Mouse (Mus musculus) granulocyte monocyte progenitor cell, adult 5-6 weeks (primary cell): ENCODE measurements around the gene Dnmt3a. TPM values are rescaled to one million over a fixed set of nuclear protein-coding genes. Genes with fewer than 3 reads are reported as not detected.

Experiments used
- ATAC-seq: replicated peaks from 2 replicates; pipeline ENCODE4 v1.8.0; 2016; ENCODE audit warnings: mild to moderate bottlenecking, moderate TSS enrichment, inconsistent platforms; ENCODE audit not compliant: poor library complexity, severe bottlenecking
- total RNA-seq, 2 experiments: library from RNA; stranded (forward) in 1 of 2; stranded (reverse) in 1 of 2; fragments of 200-712, 200-1000 nt in 1 of 2; fragments of >200 nt in 1 of 2; fragmentation: Nextera tagmentation in 1 of 2; gene quantifications; 2 replicates each; pipeline ENCODE4 v1.2.3; 2014 to 2017

Gene Dnmt3a
- total RNA-seq, 2 experiments from 2014 or later, result 20.2 to 21.7 TPM

GRCm38 (mm10) chr12:3844335-3844734 lies 38.5 kb downstream of the Dnmt3a start:
- no peak for ATAC-seq

DNA sequence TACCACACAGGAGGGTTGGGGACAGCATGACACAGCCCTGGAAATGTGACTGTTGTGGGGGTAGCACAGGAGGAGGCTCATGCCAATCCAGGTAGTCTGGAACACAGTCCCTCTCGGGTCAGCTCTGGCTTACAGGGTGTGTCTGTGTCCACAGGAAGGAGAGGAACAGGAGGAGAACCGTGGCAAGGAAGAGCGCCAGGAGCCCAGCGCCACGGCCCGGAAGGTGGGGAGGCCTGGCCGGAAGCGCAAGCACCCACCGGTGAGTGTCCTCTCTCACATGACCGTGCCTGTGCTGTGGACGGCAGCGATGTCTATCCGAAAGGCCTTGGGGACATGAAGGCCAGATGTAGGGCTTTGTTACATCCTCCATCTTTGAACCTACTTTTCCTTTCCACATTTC lies 43.7 kb downstream of the Dnmt3a start:
- ATAC-seq, result no peak

- no peak for ATAC-seq
Observed at GRCm38 (mm10) chr12:3850165-3850564, 44.4 kb downstream of the Dnmt3a start.

DNA sequence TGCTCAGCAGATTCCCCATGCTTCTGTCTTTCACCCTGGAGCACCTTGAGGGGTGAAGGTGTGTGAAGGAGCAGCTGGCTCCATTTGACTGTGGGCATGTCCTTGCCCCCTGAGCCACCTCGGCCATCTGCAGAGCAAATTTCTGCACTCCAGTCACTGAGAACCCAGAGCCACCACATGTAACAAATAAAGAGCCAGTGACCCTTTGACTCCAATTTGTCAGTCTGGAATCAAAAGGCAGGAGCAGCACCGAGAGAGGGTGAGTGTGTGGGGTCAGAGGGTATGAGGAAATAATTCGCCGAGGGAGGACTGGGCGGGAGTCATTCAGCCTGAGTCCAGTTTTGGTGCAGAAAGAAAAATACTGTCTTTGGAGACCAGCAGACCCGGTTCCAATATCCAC lies 44.9 kb downstream of the Dnmt3a start:
- ATAC-seq, result no peak

GRCm38 (mm10) chr12:3851179-3851578 lies 45.4 kb downstream of the Dnmt3a start:
- no peak for ATAC-seq

DNA sequence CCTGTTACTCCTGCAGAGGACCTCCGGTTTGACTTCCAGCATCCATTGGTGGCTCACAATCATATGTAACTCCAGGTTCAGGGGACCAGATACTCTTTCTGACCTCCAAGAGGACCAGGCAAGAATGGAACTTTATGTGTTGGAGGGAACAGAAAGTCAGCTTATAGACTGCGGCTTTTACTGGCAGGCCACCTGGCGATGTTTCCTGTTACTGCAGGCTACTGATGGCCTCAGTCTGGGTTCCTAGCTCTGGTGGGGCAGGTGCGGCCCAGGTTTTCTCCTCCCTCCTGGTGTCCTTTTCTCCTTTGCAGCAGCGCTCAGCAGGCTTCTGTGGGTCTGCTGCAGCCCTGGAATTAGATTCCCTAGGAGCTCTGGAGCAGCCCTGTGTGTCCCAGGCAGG lies 46.7 kb downstream of the Dnmt3a start:
- ATAC-seq, result peak; percentile 28

DNA sequence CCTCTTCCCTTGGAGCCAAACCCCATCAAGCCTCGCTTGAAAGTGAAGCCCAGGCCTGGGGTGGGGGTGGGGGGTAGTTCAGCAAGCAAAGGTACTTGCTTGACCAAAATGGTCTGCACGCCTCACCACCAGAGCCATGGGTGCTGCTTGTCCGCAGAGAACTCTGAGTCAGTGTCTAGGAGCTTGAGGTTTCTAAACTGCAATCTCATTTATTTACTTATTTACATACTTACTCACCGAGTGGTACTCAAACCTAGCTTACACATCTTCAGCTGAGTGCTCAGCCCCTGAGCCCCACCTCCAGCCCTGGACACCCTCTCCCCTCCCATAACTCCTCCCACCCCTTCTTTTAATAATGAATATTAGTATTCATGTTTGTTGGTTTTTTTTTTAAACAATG lies 48.6 kb downstream of the Dnmt3a start:
- no peak for ATAC-seq

GRCm38 (mm10) chr12:3855762-3856501 lies 50.1 kb downstream of the Dnmt3a start:
- peak; percentile 76 for ATAC-seq

DNA sequence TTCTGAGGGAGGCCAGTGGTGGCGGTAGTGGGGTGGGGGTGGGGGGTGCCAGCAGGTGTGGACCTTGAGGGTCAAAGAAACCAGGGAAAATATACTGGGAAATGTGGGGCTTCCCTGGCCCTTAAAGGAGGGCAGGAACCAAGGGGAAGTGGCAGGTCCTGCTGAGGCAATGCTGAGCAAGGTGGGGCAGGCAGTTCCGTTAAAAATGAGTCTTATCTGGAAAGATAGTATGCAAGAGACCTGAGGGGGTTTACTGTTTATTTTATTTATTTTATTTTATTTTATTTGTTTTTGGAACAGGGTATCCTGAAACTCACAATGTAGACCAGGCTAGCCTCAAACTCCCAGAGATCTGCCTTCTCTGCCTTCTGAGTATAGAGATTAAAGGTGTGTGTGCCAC lies 50.9 kb downstream of the Dnmt3a start:
- no peak for ATAC-seq

DNA sequence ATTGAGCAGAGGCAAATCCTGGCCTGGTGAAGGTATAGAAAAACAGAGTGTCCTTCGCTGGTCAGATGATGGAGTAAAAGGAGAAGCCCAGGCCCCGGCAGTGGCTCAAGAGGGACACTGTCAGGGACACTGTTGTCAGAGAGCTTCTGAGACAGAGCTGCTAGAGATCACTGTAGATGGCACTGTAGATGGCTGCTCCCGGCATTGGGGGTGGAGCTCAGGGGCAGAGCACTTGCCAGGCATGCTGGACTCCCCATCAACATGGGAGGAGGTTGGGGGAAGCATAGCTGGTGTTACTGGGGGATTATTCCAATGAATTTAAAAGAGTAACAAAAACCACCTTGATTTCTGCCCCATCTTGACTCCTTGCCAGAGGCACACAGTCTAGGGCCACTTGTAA lies 51.4 kb downstream of the Dnmt3a start:
- ATAC-seq, result no peak

GRCm38 (mm10) chr12:3857773-3858172 lies 52.0 kb downstream of the Dnmt3a start:
- no peak for ATAC-seq

DNA sequence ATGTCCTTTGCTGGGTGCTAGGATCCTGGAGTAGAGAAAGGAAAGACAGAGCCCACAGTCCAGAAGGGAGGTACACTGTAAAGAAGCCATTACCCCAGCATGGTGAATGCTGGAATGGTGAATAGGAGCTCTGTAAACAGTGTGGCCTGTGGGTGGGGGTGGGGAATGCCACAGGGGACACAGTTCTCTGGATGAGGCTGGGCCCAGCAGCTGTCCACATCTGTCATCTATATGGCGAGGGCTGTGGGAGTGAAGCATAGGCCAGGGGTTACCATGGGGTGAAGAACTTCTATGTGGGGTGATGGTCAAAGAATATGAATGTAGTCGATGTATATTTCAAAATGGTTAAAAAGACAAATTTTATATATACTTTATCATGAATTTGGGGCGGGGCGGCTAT lies 52.9 kb downstream of the Dnmt3a start:
- no peak for ATAC-seq

GRCm38 (mm10) chr12:3859545-3859944 lies 53.7 kb downstream of the Dnmt3a start:
- ATAC-seq, result no peak

GRCm38 (mm10) chr12:3860005-3860404 lies 54.2 kb downstream of the Dnmt3a start:
- ATAC-seq, result no peak

DNA sequence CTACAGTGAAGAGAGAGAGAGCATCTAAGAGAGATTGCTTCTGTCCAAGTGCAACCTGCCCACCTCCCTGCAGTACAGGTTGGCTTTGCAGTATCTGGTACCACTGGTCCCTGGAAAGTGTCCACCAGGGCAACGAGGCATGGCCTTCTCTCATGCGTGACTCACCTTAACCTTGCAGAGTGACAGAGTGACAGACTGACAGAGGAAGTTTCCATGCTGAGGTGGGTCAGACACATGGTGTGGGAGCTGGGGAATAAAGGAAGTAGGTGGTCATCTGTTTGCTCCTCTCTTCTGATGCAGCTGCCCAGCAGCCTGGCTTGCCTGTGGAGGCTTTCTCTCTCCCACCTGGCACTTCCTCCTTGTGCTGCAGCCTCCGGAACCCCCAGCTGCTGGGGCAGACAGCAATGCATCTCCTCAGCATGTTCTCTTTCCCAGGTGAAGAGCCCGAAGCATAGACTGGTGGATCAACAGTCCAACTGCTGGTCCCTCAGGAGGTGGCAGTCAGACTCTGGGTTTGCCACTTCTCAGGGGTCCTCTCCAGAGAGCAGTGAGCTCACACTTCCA lies 55.9 kb downstream of the Dnmt3a start:
- peak; percentile 75 for ATAC-seq

- 0 out of 2 replicates have a peak, but pooled peaks have one; percentile 30 for ATAC-seq
Observed at GRCm38 (mm10) chr12:3862253-3862652, 56.4 kb downstream of the Dnmt3a start.

DNA sequence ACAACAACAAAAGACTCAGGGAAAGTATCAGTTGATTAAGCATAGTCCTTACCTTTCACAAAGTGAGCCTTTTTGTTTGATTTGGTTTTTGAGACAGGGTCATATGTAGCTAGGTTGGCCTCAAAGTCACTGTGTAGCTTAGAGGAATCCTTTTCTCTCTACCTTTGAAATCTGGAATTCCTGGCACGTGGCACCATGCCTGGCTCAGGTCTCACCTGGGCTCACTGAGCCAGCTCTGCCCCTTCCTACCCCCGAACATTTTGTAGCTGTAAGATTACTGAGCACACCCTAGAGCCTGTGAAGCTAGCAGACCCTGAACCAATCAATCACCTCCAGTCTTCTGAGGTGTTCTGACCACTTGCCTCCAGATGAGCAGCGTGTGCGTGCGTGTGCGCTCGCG lies 58.4 kb downstream of the Dnmt3a start:
- ATAC-seq, result no peak

DNA sequence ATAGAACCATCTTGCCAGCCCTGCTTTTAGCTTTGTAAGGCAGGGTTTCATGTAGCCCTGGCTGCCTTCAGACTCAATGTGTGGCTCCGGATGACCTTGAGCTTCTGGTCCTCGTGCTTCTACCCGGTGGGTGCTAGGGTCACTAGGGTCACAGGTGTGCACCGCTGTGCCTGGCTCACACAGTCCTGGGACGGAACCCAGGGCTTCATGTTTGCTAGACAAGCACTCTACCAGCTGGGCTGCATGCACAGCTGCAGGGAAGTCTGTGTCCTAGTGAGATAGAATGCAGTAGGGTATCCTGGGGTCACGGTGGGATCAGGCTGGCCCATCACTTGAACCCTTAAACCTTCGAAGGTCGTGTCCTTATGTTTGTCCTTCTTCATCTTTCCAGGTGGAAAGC lies 59.8 kb downstream of the Dnmt3a start:
- ATAC-seq, result no peak

GRCm38 (mm10) chr12:3866654-3867370 lies 61.0 kb downstream of the Dnmt3a start:
- no peak for ATAC-seq

DNA sequence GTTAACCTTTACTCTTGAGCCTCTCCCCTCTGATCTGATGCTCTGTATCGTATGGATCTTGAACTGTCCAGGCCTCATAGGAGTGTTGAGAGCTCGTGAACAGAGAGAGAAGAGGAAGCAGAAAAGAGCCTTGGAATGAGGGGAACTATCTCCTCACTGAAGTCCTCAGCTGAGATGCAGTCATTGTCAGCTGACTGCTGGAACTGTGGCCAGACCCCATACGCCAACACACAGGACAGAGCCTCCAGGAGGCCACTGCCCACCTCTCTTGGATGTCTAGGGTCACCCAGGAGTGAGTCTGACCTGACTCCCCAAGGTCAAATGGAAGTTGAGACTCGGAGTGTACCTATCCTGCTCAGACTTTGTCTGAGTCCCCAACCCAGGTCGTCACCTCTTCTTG lies 62.3 kb downstream of the Dnmt3a start:
- ATAC-seq, result no peak

GRCm38 (mm10) chr12:3868676-3869458 lies 63.1 kb downstream of the Dnmt3a start:
- peak; percentile 35 for ATAC-seq
